Mouse (Mus musculus): ENCODE results near the gene Spata13. TPM values are rescaled to one million over a fixed set of nuclear protein-coding genes. Genes with fewer than 3 reads are reported as not detected.

Gene Spata13
- total and polyA plus RNA-seq, 3 experiments, result 0.39 to 1.5 TPM; not detected in 1

- no peak overlapping the region for H3K4me3 ChIP-seq (ENCODE audit: control insufficient read depth in 1 of 2, insufficient read depth in 1 of 2, low read depth in 2 of 2, low read length in 2 of 2)
- no peak for TF ChIP-seq POLR2AphosphoS2 (IDR thresholded peaks at IDR 0.05; ENCODE audit: low read length)
- TF ChIP-seq MYC (IDR thresholded peaks at IDR 0.05; ENCODE audit: low read depth, low read length), result no peak
- TF ChIP-seq NELFE (IDR thresholded peaks at IDR 0.05; ENCODE audit: low read depth, low read length), result no peak
- TF ChIP-seq BHLHE40 (IDR thresholded peaks at IDR 0.05; ENCODE audit: borderline replicate concordance, low read depth, low read length), result no peak
- no peak for TF ChIP-seq SMC3 (IDR thresholded peaks at IDR 0.05; ENCODE audit: low read depth, low read length)
- no peak for TF ChIP-seq ZMIZ1 (IDR thresholded peaks at IDR 0.05; ENCODE audit: low read depth, low read length)
- no peak for TF ChIP-seq SIN3A (IDR thresholded peaks at IDR 0.05; ENCODE audit: low read length)
Observed at GRCm38 (mm10) chr14:60770594-60770993, 136.8 kb downstream of the Spata13 start.

DNA sequence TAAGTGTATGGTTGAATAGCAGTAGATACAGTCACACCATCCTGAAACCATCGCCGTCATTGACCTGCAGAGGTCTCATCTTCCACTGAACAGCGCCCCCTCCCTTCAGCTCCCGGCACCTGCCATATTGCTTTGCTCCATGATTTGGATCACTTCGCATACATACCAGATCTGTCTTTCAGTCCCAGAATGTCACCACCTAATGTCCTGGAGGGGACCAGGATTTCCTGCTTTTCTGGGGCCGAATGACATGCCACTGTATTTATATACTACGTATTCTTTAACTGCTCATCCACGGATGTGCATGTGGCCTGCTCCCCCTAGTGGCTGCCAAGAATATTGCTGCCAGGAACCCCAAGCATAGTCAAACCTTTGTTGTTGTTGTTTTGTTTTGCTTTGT lies 137.3 kb downstream of the Spata13 start:
- Histone ChIP-seq H3K4me3 (ENCODE audit: control insufficient read depth in 1 of 2, insufficient read depth in 1 of 2, low read depth in 2 of 2, low read length in 2 of 2) (peak overlapping the region; percentile 52 to 59), H3K36me3 (ENCODE audit: control insufficient read depth in 1 of 2, insufficient read depth in 2 of 2, low read length in 2 of 2) (no peaks in the 10 kb centered on the region), H3K27me3 (ENCODE audit: control insufficient read depth in 1 of 2, insufficient read depth in 2 of 2, low read length in 2 of 2) (peaks cover 1 to 5% of the 10 kb centered on the region in 2 experiments; a peak in 3 of 4 replicates), H3K79me2 (ENCODE audit: control insufficient read depth, insufficient read depth, low read length, poor library complexity) (no peaks in the 10 kb centered on the region), H3K27ac (ENCODE audit: control insufficient read depth, low read depth, low read length) (no peak overlapping the region), H3K4me1 (ENCODE audit: control insufficient read depth in 1 of 2, insufficient read depth in 2 of 2, low read length in 2 of 2) (no peaks in the 10 kb centered on the region), H3K9ac (ENCODE audit: control insufficient read depth, low read depth, low read length, poor library complexity, severe bottlenecking) (peak overlapping the region; percentile 41), H3K9me3 (replicated peaks; ENCODE audit: insufficient read depth, low read length) (no peaks in the 10 kb centered on the region)
- TF ChIP-seq EP300 (IDR thresholded peaks at IDR 0.05; ENCODE audit: low read depth in 1 of 2, low read length in 2 of 2), result no peak
- TF ChIP-seq SIN3A (IDR thresholded peaks at IDR 0.05; ENCODE audit: low read length), result peak; percentile 27; the same call in 1 of the 2 replicates
- TF ChIP-seq CTCF (IDR thresholded peaks at IDR 0.05 in 2 of 3, conservative IDR thresholded peaks at IDR 0.05 in 1 of 3; ENCODE audit: control insufficient read depth in 1 of 3, insufficient read depth in 1 of 3, low read depth in 2 of 3, low read length in 3 of 3, poor library complexity in 1 of 3, severe bottlenecking in 1 of 3), result peak; percentile 86 to 91 (median 87)
- peak; percentile 42; the same call in 1 of the 2 replicates for TF ChIP-seq ZC3H11A (IDR thresholded peaks at IDR 0.05; ENCODE audit: low read depth, low read length)
- peak; percentile 64 for TF ChIP-seq RAD21 (IDR thresholded peaks at IDR 0.05; ENCODE audit: low read depth, low read length)
- no peak for TF ChIP-seq ELF1 (IDR thresholded peaks at IDR 0.05; ENCODE audit: low read depth, low read length)
- peak; percentile 56 for TF ChIP-seq SMC3 (IDR thresholded peaks at IDR 0.05; ENCODE audit: low read depth, low read length)
- TF ChIP-seq MYC (IDR thresholded peaks at IDR 0.05; ENCODE audit: low read depth, low read length), result peak; percentile 40; the same call in 1 of the 2 replicates
- DNase-seq (ENCODE audit: low read depth, low spot score), result peak; percentile 76

More at GRCm38 (mm10) chr14:60770594-60770993, 136.8 kb downstream of the Spata13 start:
- Histone ChIP-seq H3K27me3 (ENCODE audit: control insufficient read depth in 1 of 2, insufficient read depth in 2 of 2, low read length in 2 of 2) (peaks cover 1 to 5% of the 10 kb centered on the region in 2 experiments; a peak in 3 of 4 replicates), H3K36me3 (ENCODE audit: control insufficient read depth in 1 of 2, insufficient read depth in 2 of 2, low read length in 2 of 2) (no peaks in the 10 kb centered on the region), H3K79me2 (ENCODE audit: control insufficient read depth, insufficient read depth, low read length, poor library complexity) (no peaks in the 10 kb centered on the region), H3K9me3 (replicated peaks; ENCODE audit: insufficient read depth, low read length) (no peaks in the 10 kb centered on the region), H3K4me1 (ENCODE audit: control insufficient read depth in 1 of 2, insufficient read depth in 2 of 2, low read length in 2 of 2) (no peaks in the 10 kb centered on the region), H3K9ac (ENCODE audit: control insufficient read depth, low read depth, low read length, poor library complexity, severe bottlenecking) (no peak overlapping the region), H3K27ac (ENCODE audit: control insufficient read depth, low read depth, low read length) (no peak overlapping the region)
- DNase-seq (ENCODE audit: low read depth, low spot score), result no peak

DNA sequence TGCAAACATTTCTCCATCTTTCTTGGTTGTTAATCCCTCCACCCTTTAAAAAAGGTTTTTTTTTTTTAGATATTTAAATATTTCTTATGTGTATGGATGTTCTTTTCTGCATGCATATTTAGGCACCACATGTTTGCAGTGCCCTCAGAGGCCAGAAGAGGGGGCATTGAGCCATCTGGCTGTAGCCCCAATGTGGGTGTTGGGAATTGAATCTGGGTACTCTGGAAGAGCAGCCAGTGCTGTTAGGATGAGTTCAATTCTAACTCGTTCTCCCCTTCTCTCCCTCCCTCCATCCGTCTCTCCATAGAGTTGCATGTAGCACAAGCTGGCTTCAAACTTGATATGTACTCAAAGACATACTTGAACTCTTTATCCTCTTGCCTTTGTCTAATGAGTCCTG lies 139.7 kb downstream of the Spata13 start:
- Histone ChIP-seq H3K9me3 (replicated peaks; ENCODE audit: insufficient read depth, low read length) (no peaks in the 10 kb centered on the region), H3K9ac (ENCODE audit: control insufficient read depth, low read depth, low read length, poor library complexity, severe bottlenecking) (no peak overlapping the region), H3K79me2 (ENCODE audit: control insufficient read depth, insufficient read depth, low read length, poor library complexity) (no peaks in the 10 kb centered on the region), H3K27me3 (ENCODE audit: control insufficient read depth in 1 of 2, insufficient read depth in 2 of 2, low read length in 2 of 2) (peaks cover 1 to 2% of the 10 kb centered on the region in 2 experiments; a peak in 2 of 4 replicates), H3K4me1 (ENCODE audit: control insufficient read depth in 1 of 2, insufficient read depth in 2 of 2, low read length in 2 of 2) (peaks cover 4 to 9% of the 10 kb centered on the region in 2 experiments), H3K36me3 (ENCODE audit: control insufficient read depth in 1 of 2, insufficient read depth in 2 of 2, low read length in 2 of 2) (peaks cover 0 to 4% of the 10 kb centered on the region in 2 experiments; a peak in 2 of 4 replicates), H3K27ac (ENCODE audit: control insufficient read depth, low read depth, low read length) (no peak overlapping the region), H3K4me3 (ENCODE audit: control insufficient read depth in 1 of 2, insufficient read depth in 1 of 2, low read depth in 2 of 2, low read length in 2 of 2) (no peak overlapping the region)
- DNase-seq (ENCODE audit: low read depth, low spot score), result peak; percentile 46
- TF ChIP-seq SMC3 (IDR thresholded peaks at IDR 0.05; ENCODE audit: low read depth, low read length), result peak; percentile 45
- TF ChIP-seq CTCF (IDR thresholded peaks at IDR 0.05 in 2 of 3, conservative IDR thresholded peaks at IDR 0.05 in 1 of 3; ENCODE audit: control insufficient read depth in 1 of 3, insufficient read depth in 1 of 3, low read depth in 2 of 3, low read length in 3 of 3, poor library complexity in 1 of 3, severe bottlenecking in 1 of 3), result peak; percentile 50 to 55 (median 54)
- TF ChIP-seq MEF2A (IDR thresholded peaks at IDR 0.05; ENCODE audit: extremely low read depth, insufficient replicate concordance, low read depth, low read length, poor library complexity, severe bottlenecking), result no peak

All from MEL (cell line).